Mouse (Mus musculus): ENCODE measurements around the gene Sf3b1. TPM values are rescaled to one million over a fixed set of nuclear protein-coding genes. Genes with fewer than 3 reads are reported as not detected.

The Sf3b1 gene
- polyA plus RNA-seq, 1 experiment = 113 TPM

DNA sequence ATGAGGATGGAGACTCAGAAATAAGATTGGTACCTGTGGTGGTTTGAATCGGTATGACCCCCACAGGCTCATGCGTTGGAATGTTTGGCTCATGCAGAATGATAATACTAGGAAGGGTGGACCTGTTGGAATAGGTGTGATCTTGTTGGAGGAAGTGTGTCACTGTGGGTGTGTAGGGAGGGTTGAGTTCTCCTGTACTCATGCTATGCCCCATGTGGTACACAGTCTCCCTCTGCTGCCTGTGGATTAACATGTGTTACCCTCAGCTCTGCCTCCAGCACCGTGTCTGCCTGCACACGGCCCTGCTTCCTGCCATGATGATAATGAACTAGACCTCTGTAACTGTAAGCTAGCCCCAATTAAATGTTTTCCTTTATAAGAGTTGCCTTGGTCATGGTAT lies 72.4 kb downstream of the Sf3b1 start:
- H3K27ac ChIP-seq (ENCODE audit: control insufficient read depth, insufficient read depth, low read depth, low read length, poor library complexity) = no peak overlapping the region
- WGBS = 52% methylated on average over 4 of the region's 4 CpGs
- H3K4me1 ChIP-seq (ENCODE audit: control insufficient read depth, insufficient read depth, low read length) = no peaks in the 10 kb centered on the region
- no peak for TF ChIP-seq CTCF (IDR thresholded peaks at IDR 0.05; ENCODE audit: control insufficient read depth, insufficient read depth, low read length)
- TF ChIP-seq POLR2A (IDR thresholded peaks at IDR 0.05; ENCODE audit: borderline replicate concordance, control insufficient read depth, low read depth, low read length) = no peak
- no peak overlapping the region for H3K4me3 ChIP-seq (replicated peaks; ENCODE audit: control insufficient read depth, low read depth, low read length)

DNA sequence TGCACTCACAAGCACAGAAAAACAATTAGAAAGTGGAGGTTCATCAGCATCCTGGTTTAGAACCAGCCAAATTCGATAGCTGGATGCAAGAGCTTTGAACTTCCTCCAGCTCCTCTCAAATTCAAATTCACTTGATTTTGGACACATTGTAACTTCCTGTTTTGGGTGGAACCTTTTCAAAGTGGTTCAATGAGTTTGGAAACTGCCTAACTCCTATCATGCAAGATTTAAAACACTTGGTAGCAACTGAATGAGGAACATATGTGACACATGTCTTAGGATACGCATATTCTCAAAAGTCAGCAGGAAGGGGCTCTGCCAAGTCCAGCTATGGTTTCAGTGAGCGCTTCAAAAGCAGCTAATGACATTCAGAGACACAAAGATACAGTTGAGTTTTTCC lies 82.6 kb downstream of the Sf3b1 start:
- TF ChIP-seq CTCF (IDR thresholded peaks at IDR 0.05; ENCODE audit: control insufficient read depth, insufficient read depth, low read length) (no peak), POLR2A (IDR thresholded peaks at IDR 0.05; ENCODE audit: borderline replicate concordance, control insufficient read depth, low read depth, low read length) (no peak)

DNA sequence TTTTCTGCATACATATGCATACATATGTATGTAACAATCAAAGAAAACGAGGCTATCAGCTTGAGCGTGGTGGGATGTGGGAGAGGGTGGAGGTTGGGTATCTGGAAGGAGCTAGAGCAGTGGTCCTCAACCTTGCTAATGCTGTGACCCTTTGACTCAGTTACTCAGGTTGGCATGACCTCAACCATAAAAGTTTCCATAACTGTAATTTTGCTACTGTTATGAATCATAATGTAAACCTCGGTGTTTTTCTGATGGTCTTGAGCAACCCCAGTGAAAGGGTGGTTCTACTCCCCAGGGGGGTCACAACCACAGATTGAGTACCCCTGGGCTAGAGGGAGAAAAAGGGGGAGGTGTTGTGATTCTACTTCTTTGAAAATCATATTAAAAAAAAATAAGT lies 91.8 kb downstream of the Sf3b1 start:
- no peaks in the 10 kb centered on the region for H3K4me1 ChIP-seq (ENCODE audit: control insufficient read depth, insufficient read depth, low read length)
- WGBS = 64% methylated on average over 3 of the region's 3 CpGs
- no peak overlapping the region for H3K27ac ChIP-seq (ENCODE audit: control insufficient read depth, insufficient read depth, low read depth, low read length, poor library complexity)
- H3K4me3 ChIP-seq (replicated peaks; ENCODE audit: control insufficient read depth, low read depth, low read length) = no peak overlapping the region
- TF ChIP-seq POLR2A (IDR thresholded peaks at IDR 0.05; ENCODE audit: borderline replicate concordance, control insufficient read depth, low read depth, low read length) (no peak), CTCF (IDR thresholded peaks at IDR 0.05; ENCODE audit: control insufficient read depth, insufficient read depth, low read length) (no peak)

More for the DNA sequence above, 82.6 kb downstream of the Sf3b1 start:
- no peak overlapping the region for H3K27ac ChIP-seq (ENCODE audit: control insufficient read depth, insufficient read depth, low read depth, low read length, poor library complexity)
- WGBS = 37% methylated on average over 3 of the region's 3 CpGs
- no peaks in the 10 kb centered on the region for H3K4me1 ChIP-seq (ENCODE audit: control insufficient read depth, insufficient read depth, low read length)
- no peak overlapping the region for H3K4me3 ChIP-seq (replicated peaks; ENCODE audit: control insufficient read depth, low read depth, low read length)

Other genes starting within 250 kb of the Sf3b1 start
- gene Ankrd44, start 101.1 kb downstream of the Sf3b1 start, polyA plus RNA-seq (2011; ENCODE audit: insufficient read depth, insufficient read length, low replicate concordance, missing spikeins) = 12.1 and 47.3 TPM in 2 replicates
- gene Coq10b, start 25.3 kb upstream of the Sf3b1 start, polyA plus RNA-seq (2011; ENCODE audit: insufficient read depth, insufficient read length, low replicate concordance, missing spikeins) = 4.1 and 9.9 TPM in 2 replicates
- gene Hspe1, start 60.7 kb upstream of the Sf3b1 start, polyA plus RNA-seq (2011; ENCODE audit: insufficient read depth, insufficient read length, low replicate concordance, missing spikeins) = 116 and 218 TPM in 2 replicates
- gene Hspd1, start 60.8 kb upstream of the Sf3b1 start, polyA plus RNA-seq (2011; ENCODE audit: insufficient read depth, insufficient read length, low replicate concordance, missing spikeins) = 92.8 and 131 TPM in 2 replicates
- gene Mob4, start 103.8 kb upstream of the Sf3b1 start, polyA plus RNA-seq (2011; ENCODE audit: insufficient read depth, insufficient read length, low replicate concordance, missing spikeins) = 15.2 and 20.8 TPM in 2 replicates
- gene Rftn2, start 199.3 kb upstream of the Sf3b1 start, polyA plus RNA-seq (2011; ENCODE audit: insufficient read depth, insufficient read length, low replicate concordance, missing spikeins) = 0.95 and 1.7 TPM in 2 replicates
- 1.4 and 1.5 TPM in 2 replicates for gene Mars2, start 209.7 kb upstream of the Sf3b1 start, polyA plus RNA-seq (2011; ENCODE audit: insufficient read depth, insufficient read length, low replicate concordance, missing spikeins)